8 mouse cellular contexts compared by ENCODE assay signal in the genomic region with DNA sequence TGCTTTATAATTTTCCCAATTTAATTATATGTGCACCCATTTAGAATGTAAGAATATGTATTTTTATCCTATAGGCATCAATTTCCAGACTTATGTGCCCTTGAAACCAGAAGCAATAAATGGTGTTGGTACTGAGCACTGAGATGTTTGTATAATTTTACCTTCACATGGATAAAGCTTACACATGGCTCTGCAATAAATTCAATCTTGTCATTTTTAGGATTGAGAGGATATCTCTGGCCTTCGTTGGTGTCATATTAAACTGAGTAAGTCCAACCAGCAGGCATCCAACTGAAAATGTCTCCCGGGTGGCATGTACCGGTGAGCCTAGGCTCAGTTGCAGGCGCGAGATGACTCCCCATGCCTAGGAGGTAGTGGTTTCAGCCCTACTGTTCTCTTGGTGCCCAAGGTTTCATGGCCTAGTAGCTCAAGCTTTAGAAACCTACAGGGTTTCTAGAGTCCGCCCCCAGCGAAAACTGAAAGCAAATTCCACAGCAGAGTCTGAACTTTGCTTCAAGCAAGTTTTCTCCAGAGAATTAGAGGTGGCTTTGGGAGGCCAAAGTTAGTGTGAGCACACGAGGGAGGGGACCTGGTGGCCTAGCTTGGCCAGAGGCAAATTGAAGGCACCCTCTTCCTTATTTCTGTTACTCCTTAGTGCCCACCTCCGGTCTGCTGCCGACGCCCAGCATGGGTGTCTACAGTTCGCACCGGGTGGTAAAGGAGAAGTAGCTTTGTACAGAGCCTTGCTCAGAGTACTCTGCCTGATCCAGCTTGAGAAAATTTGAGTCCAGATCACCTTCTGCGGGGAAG. TPM values are rescaled to one million over a fixed set of nuclear protein-coding genes. Genes with fewer than 3 reads are reported as not detected.
DNase-seq lines count a peak whose midpoint lies in the region; ATAC-seq and TF ChIP-seq lines count a peak whose summit lies in the region.

No protein-coding gene starts in this region.

- no peak overlapping the region for H3K9ac ChIP-seq in forebrain, postnatal 0 days
- peak overlapping the region; percentile 80 for H3K9ac ChIP-seq in midbrain, embryonic 11.5 days (ENCODE audit: low read length)

- H3K9me3 ChIP-seq in forebrain, postnatal 0 days (ENCODE audit: low read length): no peaks in the 10 kb centered on the region
- H3K9me3 ChIP-seq in midbrain, embryonic 11.5 days (ENCODE audit: control insufficient read depth, low read length): no peaks in the 10 kb centered on the region

- H3K36me3 ChIP-seq in forebrain, postnatal 0 days (ENCODE audit: insufficient read depth): no peaks in the 10 kb centered on the region
- H3K36me3 ChIP-seq in midbrain, embryonic 11.5 days (ENCODE audit: control insufficient read depth, insufficient read depth, low read length): no peaks in the 10 kb centered on the region

- H3K27ac ChIP-seq in forebrain, postnatal 0 days (ENCODE audit: low read depth, low read length): no peak overlapping the region; the same call in 1 of the 2 replicates
- no peak overlapping the region for H3K27ac ChIP-seq in midbrain, embryonic 11.5 days (ENCODE audit: low read depth, low read length)

- DNase-seq in gastrocnemius, adult 18-20 months (ENCODE audit: low spot score): peak; percentile 28
- DNase-seq in gastrocnemius, postnatal 14 days: no peak
- DNase-seq in adrenal gland, adult 8-10 months: peak; percentile 33
- peak; percentile 24 for DNase-seq in forebrain, postnatal 0 days
- peak; percentile 76 to 77 for DNase-seq in kidney, postnatal 36 days
- peak; percentile 92 for DNase-seq in midbrain, embryonic 11.5 days (ENCODE audit: low spot score, missing footprints)
- no peak for DNase-seq in cerebellum, postnatal 36 days
- DNase-seq in left cerebral cortex, postnatal 14 days (ENCODE audit: low spot score in 2 of 2): no peak

- intact Hi-C loops in gastrocnemius, postnatal 14 days (cut with DNase I; ENCODE audit: low total_unique reads): no loop called here
- intact Hi-C loops in left cerebral cortex, postnatal 14 days (cut with DNase I): no loop called here

- peak overlapping the region; percentile 49; the same call in 1 of the 2 replicates for H3K4me2 ChIP-seq in forebrain, postnatal 0 days (ENCODE audit: low read depth)
- H3K4me2 ChIP-seq in midbrain, embryonic 11.5 days: peak overlapping the region; percentile 88

- peaks cover 5% of the 10 kb centered on the region; the same call in 1 of the 2 replicates for H3K4me1 ChIP-seq in forebrain, postnatal 0 days (ENCODE audit: insufficient read depth)
- peaks cover 28% of the 10 kb centered on the region for H3K4me1 ChIP-seq in midbrain, embryonic 11.5 days (ENCODE audit: control insufficient read depth, insufficient read depth, low read length)

- WGBS in forebrain, postnatal 0 days: 33% methylated on average over 14 of the region's 14 CpGs
- WGBS in midbrain, embryonic 11.5 days: 9% methylated on average over 14 of the region's 14 CpGs

- no peak overlapping the region for H3K4me3 ChIP-seq in forebrain, postnatal 0 days (ENCODE audit: low read depth, low read length)
- H3K4me3 ChIP-seq in midbrain, embryonic 11.5 days (ENCODE audit: low read depth, low read length): peak overlapping the region; percentile 70

- peaks cover 81% of the 10 kb centered on the region for H3K27me3 ChIP-seq in forebrain, postnatal 0 days (ENCODE audit: insufficient read depth, low read length)
- H3K27me3 ChIP-seq in midbrain, embryonic 11.5 days (ENCODE audit: control insufficient read depth, insufficient read depth, low read length): peaks cover 16% of the 10 kb centered on the region

- ATAC-seq in forebrain, postnatal 0 days: no peak
- ATAC-seq in midbrain, embryonic 11.5 days (ENCODE audit: low FRiP score): no peak

- TF ChIP-seq CTCF in forebrain, postnatal 0 days (IDR thresholded peaks at IDR 0.05; ENCODE audit: low read depth): no peak

RNA-seq across cellular contexts. Expression of gene Zfp503, which starts 4.1 kb away (rescaled TPM):
- total RNA-seq in gastrocnemius, adult 18-20 months (2021): 1 to 10 TPM; 4.7 to 7.6 TPM
- total RNA-seq in gastrocnemius, postnatal 14 days (2021): 1 to 10 TPM; 7.2 to 9.7 TPM
- 10 to 100 TPM; 30.6 to 41.2 (median 34.7) TPM for total RNA-seq in adrenal gland, adult 8-10 months (2022)
- 7.7 and 8.7 TPM in 2 replicates for total RNA-seq in forebrain, postnatal 0 days (2014; rRNA removed)
- polyA plus RNA-seq in forebrain, postnatal 0 days (2015; fragmentation: Nextera tagmentation; extraction: Ambion mirVana): 3.9 and 5.0 TPM in 2 replicates
- polyA plus RNA-seq in midbrain, embryonic 11.5 days (2014; fragmentation: Nextera tagmentation; extraction: Ambion mirVana): 6.2 and 7.5 TPM in 2 replicates
- total RNA-seq in left cerebral cortex, postnatal 14 days (2021): 1 to 10 TPM; 1.7 to 3.6 TPM

RNA-seq across cellular contexts. Expression of gene Lrmda, which starts 26.1 kb away (rescaled TPM):
- total RNA-seq in gastrocnemius, adult 18-20 months (2021): 1 to 10 TPM; 2.3 to 3.1 TPM
- 1 to 10 TPM; 1.6 to 1.7 TPM for total RNA-seq in gastrocnemius, postnatal 14 days (2021)
- 1 to 10 TPM; 3.4 to 8.5 (median 5.7) TPM for total RNA-seq in adrenal gland, adult 8-10 months (2022)
- 0.15 TPM in 1 of 2 replicates, not detected in the other for total RNA-seq in forebrain, postnatal 0 days (2014; rRNA removed)
- polyA plus RNA-seq in forebrain, postnatal 0 days (2015; fragmentation: Nextera tagmentation; extraction: Ambion mirVana): 0.18 and 0.28 TPM in 2 replicates
- polyA plus RNA-seq in midbrain, embryonic 11.5 days (2014; fragmentation: Nextera tagmentation; extraction: Ambion mirVana): 0.23 and 0.34 TPM in 2 replicates
- under 1 TPM; 0.66 to 0.97 TPM for total RNA-seq in left cerebral cortex, postnatal 14 days (2021)

Comparison
In these comparisons a context has a peak if more than half of its experiments do, and no peak if none do; other contexts are left out.
1. DNase-seq: peak in gastrocnemius, adult 18-20 months (single experiment), adrenal gland, adult 8-10 months (single experiment), forebrain, postnatal 0 days (single experiment), kidney, postnatal 36 days (2 of 2) and midbrain, embryonic 11.5 days (single experiment); none in gastrocnemius, postnatal 14 days (single experiment), cerebellum, postnatal 36 days (0 of 2) and left cerebral cortex, postnatal 14 days (0 of 2).